Mouse (Mus musculus): ENCODE data around the gene Frrs1l.

Gene Frrs1l

DNA sequence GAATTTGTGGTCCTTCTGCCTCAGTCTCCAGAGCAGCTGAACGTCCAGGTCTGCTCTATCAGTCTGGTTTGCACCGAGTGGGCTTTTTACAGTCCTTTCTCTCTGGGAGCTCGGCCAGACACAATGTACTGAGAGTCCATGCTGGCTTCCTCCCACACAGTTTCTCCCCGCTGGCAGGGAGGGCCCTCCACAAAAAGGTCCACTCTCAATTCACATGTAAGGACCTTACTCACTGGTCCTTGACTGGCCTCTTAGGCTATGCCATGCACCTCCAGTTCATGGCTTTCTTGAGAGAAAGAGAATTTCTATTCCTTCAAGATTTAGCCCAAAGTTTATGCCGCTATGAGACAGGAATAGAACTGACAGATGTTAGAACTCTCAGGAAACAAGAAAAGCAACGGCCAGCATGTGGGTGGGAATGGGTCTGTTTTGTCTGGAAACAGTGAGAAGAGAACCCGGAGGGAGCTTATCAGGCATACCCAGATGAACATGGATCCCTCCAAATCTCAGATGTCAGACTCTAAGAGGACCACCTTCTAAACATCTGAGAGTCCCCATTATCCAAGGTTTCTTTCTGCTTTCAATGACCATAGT is 24.5 kb downstream of the Frrs1l start:
- no peak for DNase-seq (ENCODE audit: low spot score)

DNA sequence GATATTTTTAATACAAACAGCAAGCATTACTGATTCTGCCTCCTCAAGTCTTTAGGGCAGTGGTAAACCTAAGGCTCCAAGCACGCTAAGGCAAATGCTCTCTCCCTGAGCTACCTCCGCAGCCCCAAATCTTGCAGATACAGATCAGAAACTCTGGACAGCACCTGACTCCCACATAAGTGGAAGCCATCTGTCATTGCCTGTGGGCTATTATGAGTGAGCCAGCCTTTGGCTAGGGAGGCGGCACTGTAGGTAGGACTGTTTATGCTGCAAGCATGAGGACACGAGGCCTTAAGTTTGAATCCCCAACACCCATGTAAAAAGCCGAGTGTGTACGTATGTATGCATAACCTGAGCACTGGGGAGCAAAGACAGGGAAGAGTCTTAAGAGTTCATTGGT is 26.5 kb downstream of the Frrs1l start:
- no peak for DNase-seq (ENCODE audit: low spot score)

DNA sequence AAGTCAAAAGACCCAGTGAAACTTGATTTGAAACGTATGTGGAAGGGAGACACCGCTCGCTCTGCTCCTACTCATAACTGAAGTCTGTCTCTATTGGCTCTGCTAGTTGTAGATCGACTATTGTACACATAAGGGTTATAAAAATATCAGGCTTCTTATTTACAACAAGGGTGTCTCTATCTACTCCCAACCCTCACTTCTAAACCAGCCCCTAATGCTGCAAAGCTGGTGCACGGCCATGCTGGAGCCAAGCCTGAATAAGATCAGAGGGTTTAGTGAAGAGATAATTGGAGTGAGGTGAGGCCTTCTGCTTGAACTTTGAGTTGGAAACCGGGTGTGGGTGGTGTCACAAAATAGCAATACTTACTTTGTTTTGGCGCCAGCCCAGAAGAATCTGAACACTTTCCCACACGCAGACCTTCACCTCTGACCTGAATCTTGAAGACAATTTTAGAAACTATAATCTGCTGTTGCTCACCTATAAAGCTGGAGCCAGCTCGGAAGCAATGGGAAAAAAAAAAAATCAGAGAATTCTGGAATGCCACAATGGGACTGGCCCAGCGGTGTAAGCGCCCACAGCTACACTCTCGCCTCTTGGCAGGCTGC is 28.8 kb downstream of the Frrs1l start:
- DNase-seq (ENCODE audit: low spot score): no peak

DNA sequence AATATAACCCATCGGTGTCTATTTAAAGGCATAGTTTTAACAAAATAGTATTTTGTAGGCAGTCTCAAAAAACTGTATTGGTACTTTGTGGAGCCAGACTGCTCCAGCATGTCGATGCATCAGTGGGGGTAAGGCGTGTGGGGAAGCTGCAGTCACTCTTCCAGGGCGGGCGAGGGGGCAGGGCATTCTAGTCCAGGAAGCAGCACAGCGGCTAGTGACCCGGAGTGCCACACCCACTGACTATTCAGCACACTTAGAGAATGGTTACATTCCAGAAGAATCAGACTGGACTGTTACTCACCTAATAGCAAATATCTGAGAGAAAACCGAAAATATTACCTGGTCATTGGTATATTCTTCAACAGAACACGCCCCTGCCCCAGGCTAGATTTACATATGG is 32.7 kb downstream of the Frrs1l start:
- no peak for DNase-seq (ENCODE audit: low spot score)

DNA sequence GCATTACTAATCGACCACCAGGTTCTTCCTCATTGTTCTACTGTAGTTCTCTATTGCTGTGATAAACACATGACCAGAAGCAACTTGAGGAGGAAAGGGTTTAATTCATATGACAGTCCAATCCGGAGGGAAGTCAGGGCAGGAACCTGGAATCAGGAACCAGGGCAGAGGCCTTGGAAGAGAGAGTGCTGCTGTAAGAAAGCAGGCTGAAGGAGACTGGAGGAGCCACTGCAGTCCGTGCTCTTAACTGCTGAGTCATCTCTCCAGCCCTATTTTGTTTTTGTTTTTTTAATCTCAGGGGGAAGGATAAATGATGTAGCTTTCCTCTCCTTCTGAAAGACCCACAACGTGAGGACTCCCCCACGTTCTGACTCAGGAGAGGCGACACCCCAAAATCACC is 37.0 kb downstream of the Frrs1l start:
- DNase-seq (ENCODE audit: low spot score): no peak

DNA sequence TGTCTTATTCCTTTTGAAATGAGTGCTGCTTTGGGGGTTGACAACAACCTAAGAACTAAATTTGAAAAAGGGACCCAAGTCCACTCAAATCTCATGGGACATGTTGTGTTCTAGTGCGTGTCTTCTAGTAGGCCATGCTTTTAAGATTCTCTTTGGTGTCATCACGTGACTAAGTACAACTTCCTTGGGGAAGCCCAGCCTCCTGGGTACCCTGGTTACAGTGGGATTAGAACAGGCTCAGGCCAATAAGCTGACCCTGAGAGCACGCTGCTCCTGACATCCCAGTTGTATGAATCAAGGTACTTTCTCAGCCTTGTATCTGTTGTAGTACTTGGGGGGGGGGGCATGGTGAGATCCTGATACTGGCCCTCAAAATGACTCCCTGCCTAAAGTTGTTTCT is 38.5 kb downstream of the Frrs1l start:
- DNase-seq (ENCODE audit: low spot score): no peak

DNA sequence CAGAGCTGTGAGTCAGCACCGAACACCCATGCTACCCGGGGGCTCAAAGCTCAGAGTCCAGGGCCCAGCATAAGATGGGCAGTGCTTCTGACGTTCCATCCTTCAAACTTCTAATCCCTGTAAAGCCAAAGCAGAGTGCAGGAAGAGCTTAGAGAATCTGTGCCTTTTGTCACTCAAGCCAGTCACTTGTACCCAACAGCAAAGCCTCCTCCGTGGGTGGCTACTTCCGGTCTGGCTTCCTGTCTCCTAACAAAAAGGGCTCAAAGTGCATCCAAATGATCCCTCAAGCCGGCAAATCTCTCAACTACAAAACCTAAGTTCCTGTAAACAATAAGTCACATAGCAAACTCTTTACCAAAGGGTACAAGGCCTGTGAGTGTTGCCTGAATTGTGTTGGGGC is 40.7 kb downstream of the Frrs1l start:
- no peak for DNase-seq (ENCODE audit: low spot score)

DNA sequence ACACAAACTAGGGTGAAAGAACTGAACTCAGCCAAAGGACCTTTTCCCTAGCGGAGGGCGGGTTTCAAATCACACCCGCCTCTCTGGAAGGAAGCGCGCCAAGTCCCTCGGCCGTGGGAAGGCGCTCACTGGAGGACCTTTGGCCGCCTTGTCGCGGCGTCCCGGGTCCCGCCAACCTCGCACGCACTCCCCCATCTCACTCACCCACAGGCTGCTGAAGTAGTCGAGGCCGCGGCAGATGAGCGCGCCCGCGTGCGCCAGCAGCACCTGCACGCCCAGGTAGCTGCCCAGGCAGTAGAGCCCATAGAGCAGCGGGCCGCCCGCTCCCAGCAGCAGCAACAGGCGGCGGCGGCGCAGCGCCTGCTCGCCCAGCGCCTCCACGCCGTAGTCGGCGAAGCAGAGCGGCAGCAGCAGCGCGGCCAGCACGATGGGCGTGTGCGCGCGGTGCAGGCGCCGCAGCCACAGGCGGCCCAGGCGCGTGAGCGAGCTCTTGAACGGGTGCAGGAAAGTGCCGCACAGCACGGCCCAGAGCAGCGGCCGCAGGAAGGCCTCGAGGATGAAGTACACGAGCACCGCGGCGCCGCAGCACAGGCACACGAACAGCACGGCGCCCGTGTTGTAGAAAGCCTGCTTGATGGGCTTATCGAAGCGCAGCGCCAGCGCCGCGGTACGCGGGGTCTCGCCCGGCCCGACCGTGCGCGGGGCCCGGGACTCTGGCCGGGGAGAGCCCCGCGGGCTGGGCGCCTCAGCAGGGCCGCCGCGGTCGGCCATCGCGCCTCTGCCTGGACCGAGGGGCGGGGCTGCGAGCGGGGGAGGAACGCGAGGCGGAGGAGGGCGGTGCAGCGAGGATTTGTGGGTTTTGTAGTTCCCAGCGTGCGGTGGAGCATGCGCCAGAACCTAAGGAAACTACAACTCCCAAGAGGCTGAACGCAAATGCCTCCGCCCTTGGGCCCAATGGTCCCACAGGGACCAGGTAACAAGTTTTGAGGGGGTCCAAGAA is 43.2 kb downstream of the Frrs1l start, which contains the start of gene Tmem245:
TSS of gene Tmem245 (minus strand) at position 797 of the 1,000 bp plus-strand sequence.
- peak; percentile 88 for DNase-seq (ENCODE audit: low spot score)

DNA sequence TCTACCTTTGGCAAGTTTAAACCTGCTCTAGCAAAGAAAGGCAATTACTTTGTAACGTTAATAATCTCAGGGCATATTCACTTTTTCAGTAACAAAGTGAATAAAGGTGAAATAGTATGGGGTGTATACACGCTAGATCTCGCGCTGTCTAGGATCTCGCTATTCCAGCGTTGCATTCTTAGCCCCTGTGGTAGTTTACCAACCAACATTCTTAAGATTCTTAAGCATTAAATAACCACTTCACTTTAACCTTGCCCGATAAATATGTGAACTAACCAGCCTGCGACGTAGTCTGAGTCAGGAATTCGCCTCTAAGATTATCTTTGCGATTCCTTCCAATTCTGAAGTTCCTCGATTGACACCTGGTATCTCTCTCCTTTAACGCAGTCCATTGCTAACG is 44.0 kb downstream of the Frrs1l start:
- DNase-seq (ENCODE audit: low spot score): peak; percentile 36

DNA sequence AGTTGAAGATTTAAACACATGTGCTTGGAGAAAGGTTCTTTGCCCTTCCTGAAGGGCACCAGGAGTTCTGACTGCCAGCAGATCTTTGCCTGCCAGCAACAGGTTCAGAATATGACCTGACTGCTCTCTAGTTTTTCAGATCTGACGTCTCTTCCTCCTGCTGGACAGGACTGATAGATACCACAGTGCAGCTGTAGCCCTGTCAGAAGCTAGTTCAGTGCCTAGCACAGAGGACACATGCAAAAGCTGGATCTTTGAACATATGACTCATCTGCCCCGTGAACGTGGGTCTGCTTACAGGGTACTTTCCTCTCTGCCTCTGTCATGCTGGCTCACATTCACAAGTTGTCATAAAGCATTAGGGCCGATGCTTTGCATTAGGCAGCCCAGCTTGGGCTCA is 45.9 kb downstream of the Frrs1l start:
- no peak for DNase-seq (ENCODE audit: low spot score)

DNA sequence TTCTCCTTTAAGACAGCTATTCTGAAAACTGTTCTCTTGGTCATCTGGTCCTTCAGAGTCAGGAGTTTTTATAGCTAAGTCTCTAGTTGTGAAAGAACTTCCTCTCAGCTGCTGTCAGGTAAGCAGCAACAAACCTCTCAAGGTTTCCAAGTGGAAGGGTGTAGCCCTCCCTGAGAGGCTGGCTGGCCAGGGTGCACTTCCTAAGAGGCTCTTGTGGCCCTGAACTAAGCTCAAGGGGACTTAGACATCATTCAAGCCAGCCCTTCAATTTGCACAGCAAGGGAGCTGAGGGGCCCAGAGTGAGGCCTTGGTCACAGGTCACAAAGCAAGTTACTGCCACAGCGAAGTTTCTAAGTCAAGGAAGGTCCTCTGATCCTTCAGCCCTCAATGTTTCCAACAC is 46.9 kb downstream of the Frrs1l start:
- DNase-seq (ENCODE audit: low spot score): no peak

DNA sequence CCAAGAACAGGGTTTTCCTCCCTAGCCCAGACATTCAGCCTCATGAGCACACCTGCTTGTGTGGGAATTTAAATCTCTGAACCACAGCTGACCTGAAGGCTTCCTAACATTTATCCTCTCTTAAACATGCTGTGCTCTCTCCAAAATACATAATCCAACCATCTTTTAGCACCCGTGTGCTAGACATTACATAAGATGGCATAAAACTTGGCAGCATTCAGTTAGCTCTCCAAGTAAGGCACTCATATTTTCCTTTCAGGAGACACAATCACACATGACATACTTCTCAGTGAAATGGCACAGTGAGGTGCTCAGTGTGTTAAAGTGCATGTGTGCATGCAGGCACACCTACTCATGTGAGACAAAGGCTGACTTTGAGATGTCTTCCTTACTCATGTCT is 47.6 kb downstream of the Frrs1l start:
- DNase-seq (ENCODE audit: low spot score): no peak

DNA sequence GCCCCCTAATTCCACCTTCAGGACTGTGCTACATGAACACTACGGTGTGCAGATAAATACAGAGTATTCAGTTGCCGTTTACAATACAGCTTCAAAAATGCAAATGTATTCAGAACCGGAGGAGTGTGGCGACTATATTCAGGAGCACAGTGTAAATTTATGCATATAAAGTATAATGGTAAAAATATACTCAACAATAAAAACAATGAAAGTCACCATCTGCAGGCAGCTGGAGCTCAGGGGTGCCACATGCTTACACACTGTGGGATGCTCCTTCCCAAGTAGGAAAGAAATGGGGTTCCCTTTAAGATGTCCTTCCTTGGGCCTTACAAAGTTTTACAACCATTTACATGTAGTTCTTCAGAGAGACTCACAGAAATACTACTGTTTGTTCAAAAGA is 48.7 kb downstream of the Frrs1l start:
- DNase-seq (ENCODE audit: low spot score): no peak

DNA sequence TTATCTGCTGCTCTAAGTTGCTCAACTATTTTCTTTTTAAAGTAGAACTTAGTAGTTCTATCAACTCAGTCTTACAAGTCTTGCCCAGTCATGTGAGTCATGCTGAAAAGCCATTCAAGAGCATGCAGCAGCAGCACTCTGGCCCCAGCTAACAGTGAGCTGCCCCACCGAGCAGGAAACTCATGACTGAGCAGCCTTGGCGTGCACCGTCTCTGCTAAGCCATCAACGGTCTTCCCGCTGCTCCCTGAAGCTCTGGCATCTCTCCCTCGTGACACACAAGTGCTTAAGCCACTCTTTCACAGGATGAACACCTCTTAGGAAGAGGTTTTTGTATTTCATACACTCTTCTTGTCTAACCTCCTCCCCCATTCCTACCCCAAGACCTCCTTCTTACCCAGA is 53.1 kb downstream of the Frrs1l start:
- no peak for DNase-seq (ENCODE audit: low spot score)

DNA sequence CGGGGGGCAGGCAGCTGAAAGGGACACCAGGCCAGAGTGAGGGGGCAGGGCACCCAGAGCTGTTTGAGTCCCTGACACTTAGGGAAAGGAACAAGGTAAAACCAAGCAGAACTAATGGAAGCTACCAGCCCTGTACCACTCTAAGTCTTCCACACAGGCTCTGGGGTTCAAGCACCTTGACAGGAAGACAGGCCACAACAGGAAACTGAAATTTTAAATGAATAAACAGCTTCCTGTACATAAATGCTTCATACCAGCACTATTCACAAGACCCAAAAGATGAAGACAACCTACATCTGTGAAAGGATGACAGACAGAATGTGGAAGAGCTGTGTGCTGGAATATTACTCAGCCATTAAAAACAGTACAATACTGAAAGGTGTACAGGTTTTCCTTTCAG is 54.9 kb downstream of the Frrs1l start:
- DNase-seq (ENCODE audit: low spot score): no peak

DNA sequence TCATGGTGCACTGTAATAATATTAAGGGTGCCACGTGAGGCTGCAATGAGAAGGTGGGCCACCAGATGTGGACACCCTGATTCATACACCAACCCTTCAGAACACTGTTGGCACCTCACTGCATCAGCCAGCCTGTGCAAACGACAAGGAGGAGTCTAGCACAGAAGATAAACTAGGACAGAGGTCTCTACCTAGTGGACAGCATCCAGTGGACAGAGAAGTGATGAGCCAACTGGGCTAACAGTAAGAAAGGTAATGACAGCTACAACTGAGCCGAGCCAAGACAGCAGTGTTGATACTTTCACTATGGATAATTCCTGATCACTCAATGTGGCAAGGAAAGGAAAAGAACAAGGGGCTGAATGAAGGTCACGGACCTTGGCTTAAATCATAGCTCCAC is 57.0 kb downstream of the Frrs1l start:
- no peak for DNase-seq (ENCODE audit: low spot score)

DNA sequence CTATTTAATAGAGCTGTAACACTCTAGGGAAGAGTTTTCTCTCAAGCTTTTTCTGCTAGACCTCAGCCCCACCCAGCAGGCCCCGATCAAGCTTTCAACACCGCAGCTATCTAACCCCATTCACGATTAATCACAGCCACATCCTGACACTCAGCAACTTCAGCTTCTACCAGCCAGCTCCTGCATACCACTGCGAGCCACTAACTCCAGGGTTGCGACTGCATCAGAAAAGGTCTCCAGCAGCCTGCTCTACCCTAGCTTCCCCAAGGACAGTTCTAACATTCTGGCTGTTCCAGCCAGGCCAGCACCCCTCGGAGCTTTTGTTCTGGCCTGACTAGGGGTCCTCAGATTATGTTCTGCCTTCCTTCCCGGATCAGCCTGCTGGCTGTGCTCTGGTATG is 58.1 kb downstream of the Frrs1l start:
- no peak for DNase-seq (ENCODE audit: low spot score)

DNA sequence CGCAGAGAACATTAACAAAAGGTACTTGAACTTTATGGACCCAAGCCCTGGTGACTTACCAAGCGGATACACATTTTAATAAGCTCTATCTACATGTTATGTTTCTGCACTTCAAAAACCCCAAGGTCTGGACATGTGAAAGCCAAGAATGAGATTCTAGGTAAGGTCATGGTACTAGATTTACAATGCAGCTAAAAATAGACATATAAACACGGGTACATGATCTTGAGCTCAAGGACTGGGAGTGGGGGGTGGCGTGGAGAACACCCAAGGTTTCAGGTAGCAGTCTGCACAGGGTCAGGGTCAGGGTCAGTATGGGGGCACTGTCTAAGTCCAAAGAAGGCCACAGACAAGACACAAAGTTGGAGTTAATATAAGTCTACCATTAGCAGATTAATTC is 59.9 kb downstream of the Frrs1l start:
- no peak for DNase-seq (ENCODE audit: low spot score)

DNA sequence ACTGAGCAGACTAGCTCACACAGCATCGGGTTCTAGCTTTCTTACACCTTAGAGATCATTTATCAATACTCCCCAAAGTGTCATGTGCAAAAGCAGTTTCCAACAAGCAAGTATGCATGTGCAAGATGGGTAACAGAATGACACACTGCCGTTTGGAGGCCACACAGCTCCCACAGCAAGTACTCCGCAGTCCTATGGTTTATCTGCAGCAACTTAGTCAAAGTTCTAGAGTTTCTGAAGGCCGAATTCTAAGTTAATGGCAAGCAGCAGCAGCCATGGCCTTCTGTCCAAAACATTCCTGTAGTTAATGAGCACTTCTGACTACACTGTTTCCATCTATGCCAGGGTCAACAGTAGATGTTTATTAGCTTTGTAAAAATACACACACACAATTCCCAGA is 63.2 kb downstream of the Frrs1l start:
- DNase-seq (ENCODE audit: low spot score): no peak

DNA sequence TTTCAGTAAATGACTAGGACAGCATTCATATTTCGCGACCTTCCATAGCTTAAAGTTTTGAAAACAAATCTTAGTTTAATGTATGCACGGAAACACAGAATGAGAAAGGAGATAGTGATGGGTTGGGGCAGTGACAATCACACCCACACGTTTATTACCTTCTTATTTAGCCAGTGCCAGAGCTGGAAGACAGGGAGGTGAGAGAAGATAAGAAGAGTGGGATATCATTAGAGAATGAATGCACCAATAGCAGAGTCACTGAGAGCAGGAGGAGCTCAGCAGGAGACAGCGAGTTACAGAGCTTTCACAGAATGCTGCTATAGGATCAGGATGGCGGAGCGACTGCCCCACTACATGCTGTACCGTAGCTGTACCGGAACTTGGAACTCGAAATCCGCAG is 68.0 kb downstream of the Frrs1l start:
- no peak for DNase-seq (ENCODE audit: low spot score)

DNA sequence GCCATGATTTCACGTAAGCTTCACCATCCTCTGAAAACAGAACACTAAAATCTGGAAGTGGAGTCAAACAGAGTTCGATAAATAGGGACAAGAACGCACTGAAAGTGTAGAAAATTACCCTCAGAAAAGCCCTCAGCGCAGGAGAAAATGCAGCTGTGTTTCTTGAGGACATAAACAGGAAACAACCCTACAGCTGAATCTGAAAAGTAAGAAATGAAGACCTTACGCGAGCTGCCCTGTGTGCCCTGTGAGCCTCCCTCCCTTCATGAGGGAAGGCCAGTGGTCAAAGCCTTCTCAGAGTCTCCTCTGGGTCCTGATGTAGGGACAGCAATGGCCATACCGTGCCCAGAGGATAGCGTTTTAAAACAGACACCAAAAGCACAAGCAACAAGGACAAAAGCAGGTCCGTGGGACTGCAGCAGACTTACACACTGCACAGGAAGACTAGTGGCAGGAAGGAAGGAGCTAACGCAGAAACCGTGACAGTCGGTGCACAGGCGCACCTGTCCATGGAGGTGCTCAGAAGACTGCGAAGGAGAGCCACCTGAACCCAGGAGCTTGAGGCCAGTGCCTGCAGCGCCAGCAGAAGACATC is 74.4 kb downstream of the Frrs1l start:
- no peak for DNase-seq (ENCODE audit: low spot score)

DNA sequence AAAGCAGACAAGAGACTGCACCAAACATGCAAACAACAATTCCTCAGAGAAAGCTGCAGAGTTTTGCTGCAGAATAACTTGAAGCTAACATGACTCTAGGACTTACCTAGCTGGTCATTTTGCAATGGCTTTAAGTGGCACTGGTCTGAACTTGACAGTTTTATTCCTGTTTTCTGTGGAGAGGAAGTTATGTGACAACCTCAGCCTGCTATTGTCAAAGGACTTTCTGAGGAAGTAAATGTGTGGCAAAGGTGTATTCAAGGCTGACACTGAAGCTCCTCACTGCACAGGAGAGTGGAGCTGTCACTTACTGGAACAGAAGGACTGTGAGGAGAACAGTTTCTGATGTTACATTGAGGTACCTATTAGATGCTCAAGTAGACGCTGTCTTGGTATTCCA is 75.4 kb downstream of the Frrs1l start:
- no peak for DNase-seq (ENCODE audit: low spot score)

DNA sequence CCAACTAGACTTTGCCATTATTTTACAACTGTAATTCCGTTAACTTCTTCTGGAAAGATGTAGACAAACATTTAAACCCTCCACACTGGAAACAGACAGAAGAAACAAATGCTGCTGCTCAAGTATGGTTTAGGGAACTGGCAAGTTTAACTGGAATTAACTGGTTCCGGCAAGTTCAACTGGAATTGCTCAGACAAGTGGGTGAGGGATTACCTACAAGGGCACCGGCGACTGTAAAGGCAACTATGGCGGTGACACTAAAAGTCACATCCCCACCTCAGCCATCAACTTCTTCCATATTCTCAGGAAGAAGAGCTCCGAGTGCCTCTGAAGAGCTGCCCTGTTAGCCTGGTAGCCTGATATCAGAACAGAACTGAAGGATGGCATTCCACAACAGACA is 75.9 kb downstream of the Frrs1l start:
- no peak for DNase-seq (ENCODE audit: low spot score)
